Mouse (Mus musculus) left cerebral cortex, postnatal 4 days (tissue): ENCODE measurements around the gene Dcst1. TPM values are rescaled to one million over a fixed set of nuclear protein-coding genes. Genes with fewer than 3 reads are reported as not detected.

Experiments used
- DNase-seq: peaks from one replicate; pipeline ENCODE4 v3.0.0-alpha.2; 2022
- intact Hi-C: fragments of 180-260 bp; cut with DNase I; formaldehyde crosslinking; loops from one replicate; pipeline ENCODE4 v1.15.1; 2025
- total RNA-seq, 2 experiments: library from RNA; stranded (reverse); gene quantifications; 2 replicates each; pipeline ENCODE4 v1.2.3; 2021

Dcst1 gene
- total RNA-seq, 2 experiments from 2014 or later = 0.22 to 0.97 TPM

GRCm38 (mm10) chr3:89388901-89389740, 24.1 kb upstream of the Dcst1 start:
- intact Hi-C loops = no loop called here
- no peak for DNase-seq

- intact Hi-C loops = no loop called here
- peak; percentile 66 for DNase-seq
Measured at GRCm38 (mm10) chr3:89388134-89388881, 23.3 kb upstream of the Dcst1 start.

DNA sequence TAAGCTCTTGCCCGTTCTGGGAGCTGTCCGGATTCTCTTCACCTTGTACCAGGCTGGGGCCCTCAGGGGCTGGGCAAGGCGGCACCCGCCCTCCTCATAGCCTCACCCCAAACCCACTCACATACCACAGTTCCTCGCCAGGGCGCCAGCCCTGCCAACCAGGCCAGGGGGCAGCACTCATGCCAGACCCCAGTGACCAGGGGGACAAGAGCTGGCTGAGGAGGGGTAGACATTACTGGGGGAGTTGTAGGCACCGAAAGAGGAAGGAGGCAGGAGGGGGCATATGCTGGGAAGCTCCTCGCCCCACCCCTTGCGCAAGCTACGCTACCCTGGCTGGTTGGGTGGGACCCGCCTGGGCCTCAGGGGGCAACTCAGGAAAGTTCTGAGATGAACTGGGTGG, 22.6 kb upstream of the Dcst1 start:
- DNase-seq = no peak
- intact Hi-C loops = no loop called here

DNA sequence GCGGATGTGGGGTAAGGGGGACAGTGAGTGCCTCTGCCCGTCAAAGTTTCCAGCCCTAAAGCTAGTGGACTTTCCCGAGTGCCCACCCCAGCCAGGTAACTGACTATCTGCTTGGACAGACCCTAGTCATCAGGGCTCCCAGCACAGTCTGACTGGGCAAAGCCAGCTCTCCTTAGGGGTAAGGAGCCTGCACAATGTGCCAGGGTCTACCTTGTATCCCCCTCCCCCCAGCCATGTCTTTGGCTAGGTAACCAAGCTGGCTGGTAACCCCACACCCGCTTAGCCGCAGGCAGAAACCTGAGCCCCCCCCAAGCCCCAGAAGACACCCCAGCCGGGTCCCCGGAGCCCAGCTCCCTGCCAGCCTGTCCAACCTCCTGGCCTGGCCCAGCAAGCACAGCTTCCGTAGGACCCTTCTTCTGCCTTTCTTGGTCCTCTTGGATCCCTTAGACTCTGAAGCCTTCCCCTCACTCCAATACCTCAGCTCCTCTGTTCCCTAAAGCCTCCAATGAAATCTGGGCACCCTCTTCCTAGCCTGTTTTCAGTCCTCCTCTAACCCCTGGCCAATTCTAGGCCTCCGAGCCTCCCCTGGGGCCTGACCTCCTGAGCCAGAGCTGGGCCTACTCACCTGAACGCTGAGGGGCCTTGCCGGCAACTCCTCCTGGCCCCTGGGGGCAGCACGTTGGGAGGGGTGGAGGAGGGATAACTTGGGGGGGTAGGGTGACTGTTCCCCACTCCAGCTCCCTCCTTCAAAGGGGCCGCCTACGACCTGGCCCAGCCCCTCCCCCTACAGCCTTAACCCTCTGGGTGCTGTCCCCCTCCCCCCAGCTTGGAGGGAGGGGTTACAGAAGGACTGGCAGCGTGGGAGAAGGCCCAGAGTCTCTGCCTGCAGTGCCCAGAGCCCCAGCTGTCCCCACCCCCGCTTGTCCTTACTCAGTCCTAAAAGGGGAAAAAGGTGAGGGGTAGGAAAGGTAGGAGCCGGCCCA, 21.7 kb upstream of the Dcst1 start:
- intact Hi-C loops = no loop called here
- no peak for DNase-seq

DNA sequence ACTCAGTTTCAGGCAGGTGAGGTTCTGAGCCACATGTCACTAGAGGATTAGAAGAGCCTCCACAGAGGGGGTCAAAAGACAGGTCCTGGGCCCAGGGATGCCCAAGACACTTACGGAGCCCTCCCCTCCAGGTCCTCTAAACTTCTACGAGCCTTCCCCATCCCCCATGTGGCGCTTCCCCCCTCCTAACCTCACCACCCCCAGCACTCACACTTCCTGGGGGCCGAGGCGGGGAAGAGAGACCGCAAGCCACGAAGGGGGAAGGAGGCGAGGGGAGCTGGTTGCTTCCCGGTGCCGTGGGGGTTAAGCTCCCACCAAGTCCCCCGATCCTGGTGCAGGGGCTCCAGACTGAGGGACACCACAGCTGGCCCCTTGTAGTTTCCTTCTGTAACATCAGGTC, 20.4 kb upstream of the Dcst1 start:
- DNase-seq = no peak
- intact Hi-C loops = no loop called here

GRCm38 (mm10) chr3:89384331-89385076, 19.5 kb upstream of the Dcst1 start:
- intact Hi-C loops = no loop called here
- no peak for DNase-seq

GRCm38 (mm10) chr3:89383651-89384255, 18.7 kb upstream of the Dcst1 start:
- intact Hi-C loops = no loop called here
- DNase-seq = no peak

- intact Hi-C loops = no loop called here
- no peak for DNase-seq
Measured at GRCm38 (mm10) chr3:89382950-89383349, 17.9 kb upstream of the Dcst1 start.

- intact Hi-C loops = no loop called here
- DNase-seq = no peak
Measured at GRCm38 (mm10) chr3:89382033-89382882, 17.2 kb upstream of the Dcst1 start.

GRCm38 (mm10) chr3:89381233-89381632, 16.2 kb upstream of the Dcst1 start:
- intact Hi-C loops = no loop called here
- DNase-seq = no peak

DNA sequence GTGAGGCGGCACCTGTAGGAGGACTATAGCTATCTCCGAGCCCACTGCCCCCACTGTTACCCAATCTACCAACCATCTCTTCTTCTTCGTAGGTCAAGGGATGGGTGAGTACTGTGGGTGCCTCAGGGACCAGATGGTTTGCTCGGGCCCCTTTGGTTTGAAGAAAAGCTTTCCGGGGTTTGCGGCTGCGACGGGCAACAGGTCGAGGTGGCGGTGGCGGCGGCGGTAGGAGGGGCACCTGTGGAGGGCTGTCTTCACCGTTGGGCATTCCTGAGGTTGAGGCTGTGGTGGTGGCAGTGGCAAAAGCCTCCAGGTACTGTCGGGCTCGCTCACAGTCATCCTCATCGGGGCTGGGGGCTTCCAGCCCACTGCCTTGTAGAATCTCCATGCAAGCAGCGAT, 15.7 kb upstream of the Dcst1 start:
- intact Hi-C loops = no loop called here
- no peak for DNase-seq

- intact Hi-C loops = no loop called here
- no peak for DNase-seq
Measured at GRCm38 (mm10) chr3:89380291-89380690, 15.2 kb upstream of the Dcst1 start.

GRCm38 (mm10) chr3:89379388-89380131, 14.5 kb upstream of the Dcst1 start:
- intact Hi-C loops = no loop called here
- DNase-seq = no peak

DNA sequence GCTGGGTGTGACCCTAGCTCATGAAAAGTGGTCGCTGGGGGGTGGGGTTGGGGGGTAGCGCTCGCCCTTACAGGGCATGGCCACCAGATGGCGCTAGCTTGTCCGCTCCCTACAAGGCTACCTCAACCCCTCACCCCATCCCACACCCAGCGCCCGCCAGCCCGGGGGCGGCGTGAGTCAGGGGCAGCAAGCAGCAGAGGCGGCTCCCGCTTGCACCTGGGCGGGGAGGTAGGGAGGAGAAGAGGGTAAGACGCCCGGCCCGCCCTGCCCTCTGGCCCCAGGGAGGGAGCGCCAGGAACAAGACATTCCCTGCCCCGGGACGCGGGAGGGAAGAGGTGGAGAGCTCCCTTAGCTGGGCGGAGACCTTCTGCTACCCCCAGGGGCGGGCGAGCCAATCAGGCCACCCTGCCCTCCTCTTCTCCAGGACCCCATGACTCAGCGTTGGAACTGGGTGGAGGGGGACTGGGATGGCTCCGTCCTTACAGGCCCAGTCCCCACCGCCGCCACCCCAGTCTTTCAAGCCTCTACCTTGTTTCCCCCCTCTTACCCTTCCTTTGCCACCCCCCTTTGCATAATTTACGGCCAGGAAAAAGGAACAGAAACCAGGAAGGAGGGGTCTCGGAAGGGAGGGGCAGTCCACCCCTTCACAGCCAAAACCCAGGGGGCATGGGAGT, 13.5 kb upstream of the Dcst1 start:
- DNase-seq = peak; percentile 82

GRCm38 (mm10) chr3:89377831-89378230, 12.8 kb upstream of the Dcst1 start:
- intact Hi-C loops = no loop called here
- DNase-seq = no peak

More for the DNA sequence above, 13.5 kb upstream of the Dcst1 start:
- intact Hi-C loops = no loop called here

- intact Hi-C loops = no loop called here
- no peak for DNase-seq
Measured at GRCm38 (mm10) chr3:89373581-89374231, 8.7 kb upstream of the Dcst1 start.

DNA sequence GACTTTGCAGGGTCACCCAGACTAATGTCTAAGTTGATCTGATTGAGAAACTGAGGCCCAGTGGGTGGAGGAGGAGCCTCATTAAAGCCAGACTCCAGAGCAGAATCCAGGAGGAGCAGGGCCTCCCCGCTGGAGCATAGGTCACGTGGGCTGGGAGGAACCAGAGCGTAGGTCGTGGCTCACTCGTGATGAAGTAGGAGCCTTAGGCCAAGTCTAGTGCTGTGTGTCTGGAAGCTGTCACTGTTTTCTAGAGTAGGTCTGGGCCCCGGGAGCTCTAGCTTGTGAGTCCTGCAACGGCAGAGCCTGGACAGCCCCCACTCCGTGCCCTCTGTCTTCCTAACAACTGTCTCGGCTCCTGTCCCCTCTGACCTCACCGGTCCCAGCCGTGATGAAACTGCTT, 2.3 kb upstream of the Dcst1 start:
- no peak for DNase-seq
- intact Hi-C loops = no loop called here
